ENCODE assay signal across 12 mouse cellular contexts in the genomic region with DNA sequence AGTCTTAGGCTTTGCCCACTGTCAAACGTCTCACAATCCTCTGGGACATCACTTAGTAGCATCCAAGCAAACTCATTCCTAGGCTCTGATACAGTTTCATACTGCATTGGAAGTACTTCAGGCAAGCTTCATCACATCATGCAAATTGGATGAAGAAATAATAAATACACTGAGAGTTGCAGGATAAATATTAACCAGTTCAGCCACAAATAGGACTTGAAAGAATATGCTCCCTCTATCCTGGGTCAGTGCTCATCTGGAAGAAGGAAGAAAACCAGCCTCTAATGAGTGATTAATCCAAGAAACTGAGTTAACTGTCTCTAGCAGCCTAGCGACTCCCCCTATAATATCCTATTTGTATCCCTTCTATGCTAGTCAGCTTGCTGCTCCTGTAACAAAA.
"Had no signal": no experiment of that assay in that cellular context is flagged by ENCODE, and none has a peak within 500 bp of the region (broad histone marks: within the 10 kb centered on the region; RNA-seq: fewer than 3 reads in every experiment).

No protein-coding gene starts in this region.

- DNase-seq: gastrocnemius, adult 2 months; gastrocnemius, postnatal 14 days; gastrocnemius, postnatal 36 days; heart, adult 11 months; heart, adult 2 months; heart, postnatal 14 days; heart, postnatal 36 days; kidney, adult 11 months; kidney, postnatal 14 days; layer of hippocampus, adult 9-11 months; layer of hippocampus, postnatal 36 days; left cerebral cortex, postnatal 4 days had no signal
